Mouse (Mus musculus) liver, embryonic 16.5 days (tissue): Measurements from ENCODE around the gene Il21r. TPM values are rescaled to one million over a fixed set of nuclear protein-coding genes. Genes with fewer than 3 reads are reported as not detected.

Source experiments
- ATAC-seq: fragments of 200-750 bp; cut with Nextera tagmentation; 2 replicates; pipeline ENCODE4 v1.8.0; 2017; ENCODE audit warnings: low read depth, mild to moderate bottlenecking, moderate number of reproducible peaks, moderate library complexity
- H3K27ac ChIP-seq: fragments of 300-500 bp; sonication (generic); 2 replicates; pipeline ENCODE4 v1.5.1; 2014; ENCODE audit warnings: mild to moderate bottlenecking, low read length
- H3K27me3 ChIP-seq: fragments of 300-500 bp; sonication (generic); 2 replicates; pipeline ENCODE4 v1.6.1; 2014; ENCODE audit warnings: low read depth, low read length, mixed read lengths; ENCODE audit not compliant: control insufficient read depth, insufficient read depth
- H3K36me3 ChIP-seq: fragments of 300-500 bp; sonication (generic); 2 replicates; pipeline ENCODE4 v1.6.1; 2014; ENCODE audit warnings: mild to moderate bottlenecking; ENCODE audit not compliant: control insufficient read depth, insufficient read depth
- H3K4me1 ChIP-seq: fragments of 300-500 bp; sonication (generic); 2 replicates; pipeline ENCODE4 v1.6.1; 2014; ENCODE audit warnings: low read depth, low read length, mixed read lengths; ENCODE audit not compliant: control insufficient read depth
- H3K4me2 ChIP-seq: fragments of 300-500 bp; sonication (generic); 2 replicates; pipeline ENCODE4 v1.6.1; 2014; ENCODE audit warnings: low read depth, low read length, mixed read lengths
- H3K4me3 ChIP-seq: fragments of 300-500 bp; sonication (generic); 2 replicates; pipeline ENCODE4 v1.5.1; 2014; ENCODE audit warnings: low read depth, mild to moderate bottlenecking, low read length
- H3K9ac ChIP-seq: fragments of 300-500 bp; sonication (generic); 2 replicates; pipeline ENCODE4 v1.6.1; 2014; ENCODE audit warnings: low read depth, low read length
- H3K9me3 ChIP-seq: fragments of 300-500 bp; sonication (generic); replicated peaks from 2 replicates; pipeline ENCODE4 v1.6.1; 2016; ENCODE audit warnings: low read length; ENCODE audit not compliant: control insufficient read depth
- WGBS: fragments of 180-500 bp; shearing (Covaris S2); extraction: QIAGEN DNeasy Blood & Tissue Kit; methylation state at CpG from one replicate; pipeline ENCODE4 v1.1.7; 2014; ENCODE audit not compliant: insufficient replicate concordance; 5-methylcytosine and 5-hydroxymethylcytosine counted together
- polyA plus RNA-seq: library from polyadenylated mRNA; unstranded; fragments of >200 nt; fragmentation: Nextera tagmentation; extraction: Ambion mirVana; gene quantifications from 2 replicates; pipeline ENCODE4 v1.2.1, GENCODE M21; 2015

The Il21r gene
- polyA plus RNA-seq, 1 experiment from 2014 or later = 1.0 TPM

GRCm38 (mm10) chr7:125579545-125580219 lies 23.5 kb upstream of the Il21r start:
- peaks cover 23% of the 10 kb centered on the region for H3K4me1 ChIP-seq
- no peak for ATAC-seq
- WGBS = 47% methylated on average over 9 of the region's 9 CpGs
- 0 out of 2 replicates have a peak overlapping the region, but pooled peaks have one; percentile 25 for H3K27ac ChIP-seq
- H3K4me2 ChIP-seq = no peak overlapping the region
- H3K9me3 ChIP-seq = no peaks in the 10 kb centered on the region
- H3K9ac ChIP-seq = no peak overlapping the region
- H3K4me3 ChIP-seq = no peak overlapping the region
- no peaks in the 10 kb centered on the region for H3K36me3 ChIP-seq
- H3K27me3 ChIP-seq = peaks cover 2% of the 10 kb centered on the region; the same call in 1 of the 2 replicates

- H3K9me3 ChIP-seq = no peaks in the 10 kb centered on the region
- no peak overlapping the region for H3K4me3 ChIP-seq
- peaks cover 23% of the 10 kb centered on the region for H3K4me1 ChIP-seq
- no peak overlapping the region for H3K27ac ChIP-seq
- WGBS = 86% methylated on average over 1 of the region's 1 CpGs
- H3K9ac ChIP-seq = no peak overlapping the region
- H3K27me3 ChIP-seq = peaks cover 2% of the 10 kb centered on the region; the same call in 1 of the 2 replicates
- no peak for ATAC-seq
- H3K36me3 ChIP-seq = no peaks in the 10 kb centered on the region
- no peak overlapping the region for H3K4me2 ChIP-seq
These were observed 23.0 kb upstream of the Il21r start for GRCm38 (mm10) chr7:125580220-125580549.

DNA sequence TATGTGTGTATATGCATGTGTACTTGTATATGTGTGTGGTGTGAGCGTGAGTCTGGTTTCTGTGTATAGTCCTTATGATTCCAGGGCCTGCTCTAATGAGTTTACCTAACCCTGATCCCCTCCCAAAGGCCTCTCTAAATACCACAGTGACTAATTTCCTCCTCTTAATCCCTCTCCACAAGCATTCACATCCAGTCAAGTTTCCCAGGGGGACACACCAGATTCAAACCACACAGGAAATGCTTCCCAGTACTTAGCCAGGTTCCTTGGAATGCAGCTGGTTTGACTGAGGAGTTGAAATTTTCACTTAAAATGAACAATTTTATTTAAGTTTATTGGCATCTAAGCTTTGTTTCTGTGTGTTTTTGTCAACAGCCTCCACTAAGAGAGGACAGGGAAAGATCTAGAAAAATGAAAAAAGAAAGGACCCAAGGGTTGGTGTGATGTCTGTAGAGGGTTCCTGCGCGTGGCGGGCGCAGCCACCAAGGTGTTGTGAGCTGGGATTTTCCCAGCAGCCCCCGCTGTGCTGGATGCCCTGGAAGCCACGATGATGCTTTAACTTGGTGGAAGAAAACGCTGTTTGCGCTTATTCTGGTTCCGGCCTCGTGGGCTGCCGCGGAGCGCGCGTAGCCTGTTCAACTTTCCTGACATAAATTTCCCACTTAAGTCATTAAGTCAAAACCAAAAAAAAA lies 22.5 kb upstream of the Il21r start:
- H3K4me2 ChIP-seq = peak overlapping the region; percentile 68
- WGBS = 11% methylated on average over 16 of the region's 16 CpGs
- peaks cover 23% of the 10 kb centered on the region for H3K4me1 ChIP-seq
- H3K9me3 ChIP-seq = no peaks in the 10 kb centered on the region
- H3K4me3 ChIP-seq = peak overlapping the region; percentile 50
- H3K27me3 ChIP-seq = peaks cover 2% of the 10 kb centered on the region; the same call in 1 of the 2 replicates
- no peaks in the 10 kb centered on the region for H3K36me3 ChIP-seq
- ATAC-seq = no peak
- H3K9ac ChIP-seq = peak overlapping the region; percentile 39; the same call in 1 of the 2 replicates
- H3K27ac ChIP-seq = no peak overlapping the region

DNA sequence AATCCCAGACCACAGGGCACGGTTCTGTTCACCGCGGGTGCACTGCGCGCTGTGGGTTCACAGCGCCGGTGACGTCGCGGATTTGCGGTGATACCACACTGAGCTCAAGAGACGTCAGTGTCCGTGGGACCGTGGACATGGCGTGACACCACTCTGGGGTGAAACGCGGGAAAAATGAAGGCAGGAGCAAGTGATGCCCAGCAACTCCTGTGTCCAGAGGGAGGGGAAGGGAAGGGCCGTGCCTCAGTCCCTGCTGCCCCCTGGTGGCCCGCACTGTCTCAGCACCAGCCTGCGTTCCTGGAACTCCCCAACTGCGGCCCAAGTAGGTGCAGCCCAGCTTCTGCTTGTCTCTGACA lies 21.9 kb upstream of the Il21r start:
- Histone ChIP-seq H3K27me3 (peaks cover 2% of the 10 kb centered on the region; the same call in 1 of the 2 replicates), H3K4me2 (peak overlapping the region; percentile 68), H3K4me3 (peak overlapping the region; percentile 50), H3K4me1 (peaks cover 23% of the 10 kb centered on the region), H3K27ac (no peak overlapping the region), H3K9me3 (no peaks in the 10 kb centered on the region), H3K9ac (peak overlapping the region; percentile 39; the same call in 1 of the 2 replicates), H3K36me3 (no peaks in the 10 kb centered on the region)
- ATAC-seq = peak; percentile 63
- 2% methylated on average over 21 of the region's 21 CpGs for WGBS

GRCm38 (mm10) chr7:125583325-125584004 lies 19.8 kb upstream of the Il21r start:
- Histone ChIP-seq H3K4me3 (no peak overlapping the region), H3K27me3 (peaks cover 2% of the 10 kb centered on the region; the same call in 1 of the 2 replicates), H3K4me2 (no peak overlapping the region), H3K4me1 (peaks cover 8% of the 10 kb centered on the region), H3K27ac (no peak overlapping the region), H3K36me3 (no peaks in the 10 kb centered on the region), H3K9ac (no peak overlapping the region), H3K9me3 (peaks cover 2% of the 10 kb centered on the region; the same call in 1 of the 2 replicates)
- no peak for ATAC-seq
- WGBS = 49% methylated on average over 6 of the region's 6 CpGs

DNA sequence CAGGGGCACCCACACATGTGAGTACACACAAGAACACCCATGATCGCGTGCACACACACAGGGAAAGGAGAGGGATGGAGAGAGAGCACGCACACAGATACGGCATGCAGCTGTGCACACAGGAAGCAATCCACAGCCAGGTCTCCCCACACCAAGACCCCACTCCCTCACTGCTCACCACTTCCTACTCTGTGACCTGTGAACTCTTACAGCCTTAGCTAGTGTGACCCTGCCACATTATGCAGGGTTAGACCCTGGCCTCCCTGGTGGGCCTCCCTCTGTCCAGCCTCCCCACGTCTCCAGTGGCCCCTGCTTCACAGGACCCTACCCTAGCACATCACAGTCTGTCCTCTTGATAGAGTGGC lies 19.2 kb upstream of the Il21r start:
- H3K4me2 ChIP-seq = no peak overlapping the region
- H3K9ac ChIP-seq = no peak overlapping the region
- 65% methylated on average over 5 of the region's 5 CpGs for WGBS
- H3K4me3 ChIP-seq = no peak overlapping the region
- H3K9me3 ChIP-seq = peaks cover 2% of the 10 kb centered on the region; the same call in 1 of the 2 replicates
- peaks cover 8% of the 10 kb centered on the region for H3K4me1 ChIP-seq
- peaks cover 2% of the 10 kb centered on the region; the same call in 1 of the 2 replicates for H3K27me3 ChIP-seq
- no peaks in the 10 kb centered on the region for H3K36me3 ChIP-seq
- H3K27ac ChIP-seq = no peak overlapping the region
- ATAC-seq = no peak

- H3K4me2 ChIP-seq = no peak overlapping the region
- H3K4me3 ChIP-seq = no peak overlapping the region
- H3K27me3 ChIP-seq = no peaks in the 10 kb centered on the region; the same call in 1 of the 2 replicates
- no peaks in the 10 kb centered on the region for H3K36me3 ChIP-seq
- 88% methylated on average over 23 of the region's 23 CpGs for WGBS
- H3K4me1 ChIP-seq = peaks cover 3% of the 10 kb centered on the region; the same call in 1 of the 2 replicates
- no peak overlapping the region for H3K9ac ChIP-seq
- H3K9me3 ChIP-seq = peaks cover 2% of the 10 kb centered on the region; the same call in 1 of the 2 replicates
- no peak overlapping the region for H3K27ac ChIP-seq
- ATAC-seq = no peak
These were observed 16.9 kb upstream of the Il21r start for GRCm38 (mm10) chr7:125586355-125586754.

DNA sequence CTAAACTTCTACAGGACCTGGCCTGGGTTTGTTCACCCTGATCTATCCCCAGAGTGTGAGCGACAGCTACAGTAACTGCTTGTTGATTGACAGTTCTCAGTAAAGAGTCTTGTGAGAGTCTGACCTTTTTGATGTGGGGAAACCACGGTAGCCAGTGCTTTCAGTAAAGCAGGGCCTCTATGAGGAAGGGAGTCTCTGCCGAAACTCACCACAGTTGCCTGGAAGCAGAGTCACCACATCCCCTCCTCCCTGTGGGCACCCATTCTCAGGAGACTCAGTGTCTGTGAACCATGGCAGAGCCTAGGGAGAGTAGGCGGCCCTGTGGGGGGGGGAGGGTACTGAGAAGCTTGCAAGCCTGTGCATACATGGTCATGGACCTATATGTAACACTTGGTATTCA lies 14.5 kb upstream of the Il21r start:
- 0 out of 2 replicates have a peak, but pooled peaks have one; percentile 11 for ATAC-seq
- no peak overlapping the region for H3K4me3 ChIP-seq
- no peaks in the 10 kb centered on the region for H3K27me3 ChIP-seq
- H3K4me1 ChIP-seq = no peaks in the 10 kb centered on the region
- 53% methylated on average over 4 of the region's 4 CpGs for WGBS
- no peak overlapping the region for H3K9ac ChIP-seq
- H3K9me3 ChIP-seq = peaks cover 2% of the 10 kb centered on the region; the same call in 1 of the 2 replicates
- no peak overlapping the region for H3K4me2 ChIP-seq
- H3K27ac ChIP-seq = no peak overlapping the region
- no peaks in the 10 kb centered on the region for H3K36me3 ChIP-seq
